Mouse (Mus musculus): ENCODE results near the gene Mrtfb. TPM values are rescaled to one million over a fixed set of nuclear protein-coding genes. Genes with fewer than 3 reads are reported as not detected.
"Not testable (repeated sequence)": the region's sequence is repeated elsewhere in the genome, so short reads cannot be mapped to it uniquely, and the experiment has no call there.

Gene Mrtfb
- polyA plus RNA-seq, 1 experiment from 2014 or later: 32.5 TPM

GRCm38 (mm10) chr16:13257528-13257835 is 1.2 kb downstream of the Mrtfb start:
- H3K36me3 ChIP-seq (ENCODE audit: control insufficient read depth, insufficient read depth, low read length): no peaks in the 10 kb centered on the region
- peak overlapping the region; percentile 74; the same call in 1 of the 2 replicates for H3K4me3 ChIP-seq (ENCODE audit: low read depth, low read length)
- no peak for DNase-seq (ENCODE audit: low spot score)
- no peak overlapping the region for H3K27ac ChIP-seq (replicated peaks; ENCODE audit: low read depth, low read length)
- H3K27me3 ChIP-seq (ENCODE audit: control insufficient read depth, insufficient read depth, low read length): no peaks in the 10 kb centered on the region
- H3K9ac ChIP-seq (ENCODE audit: low read length): peak overlapping the region; percentile 92; the same call in 1 of the 2 replicates
- H3K4me2 ChIP-seq (ENCODE audit: low read depth, severe bottlenecking): peak overlapping the region; percentile 67
- WGBS: 56% methylated on average over 5 of the region's 5 CpGs
- ATAC-seq (ENCODE audit: insufficient number of reproducible peaks, low FRiP score, low TSS enrichment, low read depth): no peak
- H3K9me3 ChIP-seq (ENCODE audit: control insufficient read depth, low read length): no peaks in the 10 kb centered on the region
- H3K4me1 ChIP-seq (ENCODE audit: control insufficient read depth, insufficient read depth, low read length): peaks cover 7% of the 10 kb centered on the region; the same call in 1 of the 2 replicates

GRCm38 (mm10) chr16:13259026-13259425 is 2.7 kb downstream of the Mrtfb start:
- peak; percentile 20 for DNase-seq (ENCODE audit: low spot score)
- no peak overlapping the region for H3K27ac ChIP-seq (replicated peaks; ENCODE audit: low read depth, low read length)
- 90% methylated on average over 2 of the region's 2 CpGs for WGBS
- no peaks in the 10 kb centered on the region for H3K9me3 ChIP-seq (ENCODE audit: control insufficient read depth, low read length)
- no peaks in the 10 kb centered on the region for H3K36me3 ChIP-seq (ENCODE audit: control insufficient read depth, insufficient read depth, low read length)
- no peak overlapping the region for H3K4me2 ChIP-seq (ENCODE audit: low read depth, severe bottlenecking)
- no peaks in the 10 kb centered on the region for H3K27me3 ChIP-seq (ENCODE audit: control insufficient read depth, insufficient read depth, low read length)
- ATAC-seq (ENCODE audit: insufficient number of reproducible peaks, low FRiP score, low TSS enrichment, low read depth): no peak
- H3K4me3 ChIP-seq (ENCODE audit: low read depth, low read length): no peak overlapping the region
- H3K9ac ChIP-seq (ENCODE audit: low read length): no peak overlapping the region
- peaks cover 7% of the 10 kb centered on the region; the same call in 1 of the 2 replicates for H3K4me1 ChIP-seq (ENCODE audit: control insufficient read depth, insufficient read depth, low read length)

GRCm38 (mm10) chr16:13266312-13266711 is 10.0 kb downstream of the Mrtfb start:
- no peak overlapping the region for H3K9ac ChIP-seq (ENCODE audit: low read length)
- H3K36me3 ChIP-seq (ENCODE audit: control insufficient read depth, insufficient read depth, low read length): peaks cover 8% of the 10 kb centered on the region; the same call in 1 of the 2 replicates
- no peak overlapping the region for H3K4me3 ChIP-seq (ENCODE audit: low read depth, low read length)
- ATAC-seq (ENCODE audit: insufficient number of reproducible peaks, low FRiP score, low TSS enrichment, low read depth): no peak
- H3K9me3 ChIP-seq (ENCODE audit: control insufficient read depth, low read length): no peaks in the 10 kb centered on the region; the same call in 1 of the 2 replicates
- no peaks in the 10 kb centered on the region for H3K27me3 ChIP-seq (ENCODE audit: control insufficient read depth, insufficient read depth, low read length)
- no peak overlapping the region for H3K27ac ChIP-seq (replicated peaks; ENCODE audit: low read depth, low read length)
- H3K4me2 ChIP-seq (ENCODE audit: low read depth, severe bottlenecking): no peak overlapping the region
- no peak for DNase-seq (ENCODE audit: low spot score)
- no peaks in the 10 kb centered on the region for H3K4me1 ChIP-seq (ENCODE audit: control insufficient read depth, insufficient read depth, low read length)
- WGBS: 94% methylated on average over 3 of the region's 3 CpGs

- 82% methylated on average over 3 of the region's 3 CpGs for WGBS
- Histone ChIP-seq H3K4me3 (ENCODE audit: low read depth, low read length) (no peak overlapping the region), H3K9me3 (ENCODE audit: control insufficient read depth, low read length) (no peaks in the 10 kb centered on the region; the same call in 1 of the 2 replicates), H3K4me2 (ENCODE audit: low read depth, severe bottlenecking) (no peak overlapping the region), H3K27ac (replicated peaks; ENCODE audit: low read depth, low read length) (no peak overlapping the region), H3K4me1 (ENCODE audit: control insufficient read depth, insufficient read depth, low read length) (no peaks in the 10 kb centered on the region), H3K9ac (ENCODE audit: low read length) (no peak overlapping the region), H3K36me3 (ENCODE audit: control insufficient read depth, insufficient read depth, low read length) (peaks cover 8% of the 10 kb centered on the region; the same call in 1 of the 2 replicates), H3K27me3 (ENCODE audit: control insufficient read depth, insufficient read depth, low read length) (no peaks in the 10 kb centered on the region)
- no peak for ATAC-seq (ENCODE audit: insufficient number of reproducible peaks, low FRiP score, low TSS enrichment, low read depth)
- DNase-seq (ENCODE audit: low spot score): no peak
Measured at GRCm38 (mm10) chr16:13267350-13267904, 11.1 kb downstream of the Mrtfb start.

- no peak for ATAC-seq (ENCODE audit: insufficient number of reproducible peaks, low FRiP score, low TSS enrichment, low read depth)
- no peak for DNase-seq (ENCODE audit: low spot score)
- WGBS: 67% methylated on average over 2 of the region's 2 CpGs
Measured at GRCm38 (mm10) chr16:13269426-13269825, 13.1 kb downstream of the Mrtfb start.

GRCm38 (mm10) chr16:13276258-13276657 is 20.0 kb downstream of the Mrtfb start:
- Histone ChIP-seq H3K9me3 (ENCODE audit: control insufficient read depth, low read length) (no peaks in the 10 kb centered on the region), H3K4me3 (ENCODE audit: low read depth, low read length) (no peak overlapping the region), H3K36me3 (ENCODE audit: control insufficient read depth, insufficient read depth, low read length) (no peaks in the 10 kb centered on the region), H3K4me1 (ENCODE audit: control insufficient read depth, insufficient read depth, low read length) (peaks cover 2% of the 10 kb centered on the region; the same call in 1 of the 2 replicates), H3K9ac (ENCODE audit: low read length) (no peak overlapping the region; the same call in 1 of the 2 replicates), H3K27me3 (ENCODE audit: control insufficient read depth, insufficient read depth, low read length) (no peaks in the 10 kb centered on the region), H3K4me2 (ENCODE audit: low read depth, severe bottlenecking) (no peak overlapping the region), H3K27ac (replicated peaks; ENCODE audit: low read depth, low read length) (no peak overlapping the region)
- ATAC-seq (ENCODE audit: insufficient number of reproducible peaks, low FRiP score, low TSS enrichment, low read depth): no peak
- 63% methylated on average over 2 of the region's 2 CpGs for WGBS
- no peak for DNase-seq (ENCODE audit: low spot score)

More at GRCm38 (mm10) chr16:13269426-13269825, 13.1 kb downstream of the Mrtfb start:
- Histone ChIP-seq H3K4me2 (ENCODE audit: low read depth, severe bottlenecking) (no peak overlapping the region), H3K9me3 (ENCODE audit: control insufficient read depth, low read length) (no peaks in the 10 kb centered on the region; the same call in 1 of the 2 replicates), H3K27me3 (ENCODE audit: control insufficient read depth, insufficient read depth, low read length) (no peaks in the 10 kb centered on the region), H3K36me3 (ENCODE audit: control insufficient read depth, insufficient read depth, low read length) (peaks cover 8% of the 10 kb centered on the region; the same call in 1 of the 2 replicates), H3K4me3 (ENCODE audit: low read depth, low read length) (no peak overlapping the region), H3K9ac (ENCODE audit: low read length) (no peak overlapping the region), H3K4me1 (ENCODE audit: control insufficient read depth, insufficient read depth, low read length) (no peaks in the 10 kb centered on the region), H3K27ac (replicated peaks; ENCODE audit: low read depth, low read length) (no peak overlapping the region)

- Histone ChIP-seq H3K9ac (ENCODE audit: low read length) (no peak overlapping the region; the same call in 1 of the 2 replicates), H3K4me2 (ENCODE audit: low read depth, severe bottlenecking) (no peak overlapping the region), H3K36me3 (ENCODE audit: control insufficient read depth, insufficient read depth, low read length) (no peaks in the 10 kb centered on the region), H3K4me1 (ENCODE audit: control insufficient read depth, insufficient read depth, low read length) (peaks cover 2% of the 10 kb centered on the region; the same call in 1 of the 2 replicates), H3K27ac (replicated peaks; ENCODE audit: low read depth, low read length) (no peak overlapping the region), H3K4me3 (ENCODE audit: low read depth, low read length) (no peak overlapping the region), H3K9me3 (ENCODE audit: control insufficient read depth, low read length) (no peaks in the 10 kb centered on the region), H3K27me3 (ENCODE audit: control insufficient read depth, insufficient read depth, low read length) (no peaks in the 10 kb centered on the region)
- 79% methylated on average over 3 of the region's 3 CpGs for WGBS
- DNase-seq (ENCODE audit: low spot score) (no peak), ATAC-seq (ENCODE audit: insufficient number of reproducible peaks, low FRiP score, low TSS enrichment, low read depth) (no peak)
Measured at GRCm38 (mm10) chr16:13276709-13277399, 20.6 kb downstream of the Mrtfb start.

GRCm38 (mm10) chr16:13286425-13286824 is 30.1 kb downstream of the Mrtfb start:
- not testable (repeated sequence) for H3K27me3 ChIP-seq (ENCODE audit: control insufficient read depth, insufficient read depth, low read length); H3K36me3 ChIP-seq (ENCODE audit: control insufficient read depth, insufficient read depth, low read length); ATAC-seq (ENCODE audit: insufficient number of reproducible peaks, low FRiP score, low TSS enrichment, low read depth); H3K27ac ChIP-seq (replicated peaks; ENCODE audit: low read depth, low read length); DNase-seq (ENCODE audit: low spot score); H3K9ac ChIP-seq (ENCODE audit: low read length); H3K4me2 ChIP-seq (ENCODE audit: low read depth, severe bottlenecking); H3K4me1 ChIP-seq (ENCODE audit: control insufficient read depth, insufficient read depth, low read length); H3K9me3 ChIP-seq (ENCODE audit: control insufficient read depth, low read length); H3K4me3 ChIP-seq (ENCODE audit: low read depth, low read length)
